Mouse (Mus musculus): ENCODE results near the gene Ift81. TPM values are rescaled to one million over a fixed set of nuclear protein-coding genes. Genes with fewer than 3 reads are reported as not detected.
"Not testable (repeated sequence)": the region's sequence is repeated elsewhere in the genome, so short reads cannot be mapped to it uniquely, and the experiment has no call there.

Ift81 gene
- polyA plus RNA-seq, 1 experiment from 2014 or later = 58.0 TPM

- H3K9me3 ChIP-seq (ENCODE audit: control insufficient read depth, low read length) = not testable (repeated sequence)
Measured at GRCm38 (mm10) chr5:122647952-122648374, 33.6 kb upstream of the Ift81 start.

GRCm38 (mm10) chr5:122647256-122647924 is 33.1 kb upstream of the Ift81 start:
- WGBS = 63% methylated on average over 9 of the region's 9 CpGs
- H3K27ac ChIP-seq (ENCODE audit: low read depth, low read length) = 0 out of 2 replicates have a peak overlapping the region, but pooled peaks have one; percentile 17

More at GRCm38 (mm10) chr5:122647952-122648374, 33.6 kb upstream of the Ift81 start:
- not testable (repeated sequence) for H3K4me3 ChIP-seq (ENCODE audit: low read length); H3K36me3 ChIP-seq (ENCODE audit: control insufficient read depth, insufficient read depth, low read length); H3K9ac ChIP-seq (ENCODE audit: low read depth, low read length); H3K27ac ChIP-seq (ENCODE audit: low read depth, low read length); ATAC-seq; H3K4me2 ChIP-seq (ENCODE audit: low read length); H3K27me3 ChIP-seq (replicated peaks; ENCODE audit: control insufficient read depth, insufficient read depth, low read length); H3K4me1 ChIP-seq (ENCODE audit: control insufficient read depth, insufficient read depth, low read depth, low read length)
- WGBS = 97% methylated on average over 13 of the region's 14 CpGs

GRCm38 (mm10) chr5:122646050-122646449 is 31.7 kb upstream of the Ift81 start:
- no peak overlapping the region for H3K9ac ChIP-seq (ENCODE audit: low read depth, low read length)
- H3K36me3 ChIP-seq (ENCODE audit: control insufficient read depth, insufficient read depth, low read length) = no peaks in the 10 kb centered on the region
- H3K9me3 ChIP-seq (ENCODE audit: control insufficient read depth, low read length) = no peaks in the 10 kb centered on the region
- 87% methylated on average over 11 of the region's 11 CpGs for WGBS
- H3K4me3 ChIP-seq (ENCODE audit: low read length) = no peak overlapping the region
- H3K27me3 ChIP-seq (replicated peaks; ENCODE audit: control insufficient read depth, insufficient read depth, low read length) = no peaks in the 10 kb centered on the region
- no peaks in the 10 kb centered on the region for H3K4me1 ChIP-seq (ENCODE audit: control insufficient read depth, insufficient read depth, low read depth, low read length)
- ATAC-seq = no peak
- no peak overlapping the region for H3K27ac ChIP-seq (ENCODE audit: low read depth, low read length)
- no peak overlapping the region for H3K4me2 ChIP-seq (ENCODE audit: low read length)

More at GRCm38 (mm10) chr5:122647256-122647924, 33.1 kb upstream of the Ift81 start:
- H3K9me3 ChIP-seq (ENCODE audit: control insufficient read depth, low read length) = no peaks in the 10 kb centered on the region
- H3K4me3 ChIP-seq (ENCODE audit: low read length) = no peak overlapping the region
- ATAC-seq = no peak; the same call in 1 of the 2 replicates
- H3K9ac ChIP-seq (ENCODE audit: low read depth, low read length) = no peak overlapping the region
- no peaks in the 10 kb centered on the region for H3K4me1 ChIP-seq (ENCODE audit: control insufficient read depth, insufficient read depth, low read depth, low read length)
- H3K27me3 ChIP-seq (replicated peaks; ENCODE audit: control insufficient read depth, insufficient read depth, low read length) = no peaks in the 10 kb centered on the region
- H3K4me2 ChIP-seq (ENCODE audit: low read length) = no peak overlapping the region
- no peaks in the 10 kb centered on the region for H3K36me3 ChIP-seq (ENCODE audit: control insufficient read depth, insufficient read depth, low read length)

DNA sequence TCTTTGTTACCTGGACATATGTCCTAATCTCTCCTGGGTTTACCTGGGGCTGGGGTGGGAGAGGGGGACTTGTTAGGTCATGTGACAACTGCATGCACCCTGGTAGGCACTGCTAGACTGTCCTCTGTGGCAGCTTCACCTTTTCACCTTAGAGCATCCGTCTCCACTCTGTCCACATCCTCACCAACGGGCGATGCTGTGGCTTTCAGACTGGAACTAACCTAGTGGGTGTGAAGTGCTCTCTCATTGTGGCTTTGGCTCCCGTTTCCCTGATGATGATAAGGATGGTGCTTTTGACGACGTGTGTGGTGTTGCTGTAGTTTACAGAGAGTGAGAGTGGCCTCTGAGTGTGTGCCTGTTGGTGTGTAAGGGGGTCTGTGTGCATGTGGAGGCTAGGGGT is 31.0 kb upstream of the Ift81 start:
- Histone ChIP-seq H3K4me1 (ENCODE audit: control insufficient read depth, insufficient read depth, low read depth, low read length) (no peaks in the 10 kb centered on the region), H3K9ac (ENCODE audit: low read depth, low read length) (no peak overlapping the region), H3K36me3 (ENCODE audit: control insufficient read depth, insufficient read depth, low read length) (no peaks in the 10 kb centered on the region), H3K4me2 (ENCODE audit: low read length) (peak overlapping the region; percentile 25), H3K4me3 (ENCODE audit: low read length) (no peak overlapping the region), H3K27me3 (replicated peaks; ENCODE audit: control insufficient read depth, insufficient read depth, low read length) (no peaks in the 10 kb centered on the region), H3K9me3 (ENCODE audit: control insufficient read depth, low read length) (no peaks in the 10 kb centered on the region), H3K27ac (ENCODE audit: low read depth, low read length) (no peak overlapping the region)
- WGBS = 84% methylated on average over 6 of the region's 6 CpGs
- no peak for ATAC-seq

- Histone ChIP-seq H3K4me2 (ENCODE audit: low read length) (peak overlapping the region; percentile 34), H3K9ac (ENCODE audit: low read depth, low read length) (peak overlapping the region; percentile 47), H3K36me3 (ENCODE audit: control insufficient read depth, insufficient read depth, low read length) (no peaks in the 10 kb centered on the region), H3K27ac (ENCODE audit: low read depth, low read length) (peak overlapping the region; percentile 59), H3K4me3 (ENCODE audit: low read length) (peak overlapping the region; percentile 24), H3K27me3 (replicated peaks; ENCODE audit: control insufficient read depth, insufficient read depth, low read length) (no peaks in the 10 kb centered on the region), H3K4me1 (ENCODE audit: control insufficient read depth, insufficient read depth, low read depth, low read length) (no peaks in the 10 kb centered on the region), H3K9me3 (ENCODE audit: control insufficient read depth, low read length) (no peaks in the 10 kb centered on the region)
- 59% methylated on average over 15 of the region's 15 CpGs for WGBS
- ATAC-seq = no peak
Measured at GRCm38 (mm10) chr5:122644111-122644607, 29.8 kb upstream of the Ift81 start.

DNA sequence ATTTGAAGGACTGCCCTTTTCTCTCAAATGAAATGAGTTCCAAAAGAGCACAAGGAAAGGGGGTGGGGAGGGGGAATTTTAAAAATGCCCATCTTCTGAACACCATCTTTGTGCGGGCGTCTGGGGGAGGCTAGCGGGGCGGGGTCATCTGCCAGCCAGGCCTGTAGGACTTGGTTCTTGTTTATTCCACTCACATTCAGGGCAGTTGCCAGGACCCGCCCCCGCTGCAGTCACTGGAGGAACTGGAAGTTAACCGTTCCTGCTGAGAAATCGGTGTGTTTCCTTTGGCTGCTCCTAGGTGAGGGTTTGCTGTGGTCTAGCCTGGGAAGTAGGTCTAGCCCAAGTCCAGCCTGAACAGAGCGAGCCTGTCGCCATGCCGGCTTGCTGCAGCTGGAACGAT is 29.4 kb upstream of the Ift81 start, which contains the start of gene P2rx7:
P2rx7 (plus strand) TSS at position 211 of the 400 bp plus-strand sequence.
- no peaks in the 10 kb centered on the region for H3K9me3 ChIP-seq (ENCODE audit: control insufficient read depth, low read length)
- H3K9ac ChIP-seq (ENCODE audit: low read depth, low read length) = peak within 1 kb of the TSS; percentile 47
- H3K36me3 ChIP-seq (ENCODE audit: control insufficient read depth, insufficient read depth, low read length) = no peaks in the 10 kb centered on the region
- H3K27me3 ChIP-seq (replicated peaks; ENCODE audit: control insufficient read depth, insufficient read depth, low read length) = no peaks in the 10 kb centered on the region
- 0 out of 2 replicates have a peak, but pooled peaks have one; percentile 71 for ATAC-seq
- H3K4me2 ChIP-seq (ENCODE audit: low read length) = peak within 1 kb of the TSS; percentile 34
- no peaks in the 10 kb centered on the region for H3K4me1 ChIP-seq (ENCODE audit: control insufficient read depth, insufficient read depth, low read depth, low read length)
- peak within 1 kb of the TSS; percentile 59 for H3K27ac ChIP-seq (ENCODE audit: low read depth, low read length)
- H3K4me3 ChIP-seq (ENCODE audit: low read length) = peak within 1 kb of the TSS; percentile 24
- 59% methylated on average over 12 of the region's 12 CpGs for WGBS

DNA sequence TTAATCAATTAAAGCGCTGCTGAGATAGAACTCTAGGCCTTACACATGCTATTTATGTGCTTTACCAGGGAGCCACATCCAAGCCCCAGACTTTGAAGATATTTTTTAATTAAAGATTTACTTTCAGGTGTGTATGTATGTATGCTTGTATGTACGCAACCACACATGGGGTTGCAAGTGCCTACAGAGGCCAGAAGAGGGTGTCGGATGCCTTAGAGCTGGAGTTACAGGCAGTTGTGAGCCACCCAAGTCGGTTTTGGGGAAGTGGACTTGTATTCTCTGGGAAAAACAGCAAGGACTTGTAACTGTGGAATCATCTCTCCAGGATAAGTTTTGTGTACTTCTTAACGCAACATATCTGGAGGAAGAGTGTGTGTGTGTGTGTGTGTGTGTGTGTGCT is 25.7 kb upstream of the Ift81 start:
- no peak overlapping the region for H3K27ac ChIP-seq (ENCODE audit: low read depth, low read length)
- H3K9ac ChIP-seq (ENCODE audit: low read depth, low read length) = no peak overlapping the region
- 83% methylated on average over 5 of the region's 5 CpGs for WGBS
- no peak overlapping the region for H3K4me3 ChIP-seq (ENCODE audit: low read length)
- no peak overlapping the region for H3K4me2 ChIP-seq (ENCODE audit: low read length)
- H3K4me1 ChIP-seq (ENCODE audit: control insufficient read depth, insufficient read depth, low read depth, low read length) = no peaks in the 10 kb centered on the region
- H3K27me3 ChIP-seq (replicated peaks; ENCODE audit: control insufficient read depth, insufficient read depth, low read length) = no peaks in the 10 kb centered on the region
- no peaks in the 10 kb centered on the region for H3K36me3 ChIP-seq (ENCODE audit: control insufficient read depth, insufficient read depth, low read length)
- H3K9me3 ChIP-seq (ENCODE audit: control insufficient read depth, low read length) = no peaks in the 10 kb centered on the region
- no peak for ATAC-seq

GRCm38 (mm10) chr5:122639517-122639916 is 25.2 kb upstream of the Ift81 start:
- H3K27me3 ChIP-seq (replicated peaks; ENCODE audit: control insufficient read depth, insufficient read depth, low read length) = no peaks in the 10 kb centered on the region
- no peak overlapping the region for H3K4me3 ChIP-seq (ENCODE audit: low read length)
- no peaks in the 10 kb centered on the region for H3K9me3 ChIP-seq (ENCODE audit: control insufficient read depth, low read length)
- no peak overlapping the region for H3K4me2 ChIP-seq (ENCODE audit: low read length)
- 97% methylated on average over 4 of the region's 4 CpGs for whole genome bisulfite sequencing
- no peaks in the 10 kb centered on the region for H3K36me3 ChIP-seq (ENCODE audit: control insufficient read depth, insufficient read depth, low read length)
- H3K4me1 ChIP-seq (ENCODE audit: control insufficient read depth, insufficient read depth, low read depth, low read length) = no peaks in the 10 kb centered on the region
- ATAC-seq = no peak
- H3K9ac ChIP-seq (ENCODE audit: low read depth, low read length) = no peak overlapping the region
- no peak overlapping the region for H3K27ac ChIP-seq (ENCODE audit: low read depth, low read length)

DNA sequence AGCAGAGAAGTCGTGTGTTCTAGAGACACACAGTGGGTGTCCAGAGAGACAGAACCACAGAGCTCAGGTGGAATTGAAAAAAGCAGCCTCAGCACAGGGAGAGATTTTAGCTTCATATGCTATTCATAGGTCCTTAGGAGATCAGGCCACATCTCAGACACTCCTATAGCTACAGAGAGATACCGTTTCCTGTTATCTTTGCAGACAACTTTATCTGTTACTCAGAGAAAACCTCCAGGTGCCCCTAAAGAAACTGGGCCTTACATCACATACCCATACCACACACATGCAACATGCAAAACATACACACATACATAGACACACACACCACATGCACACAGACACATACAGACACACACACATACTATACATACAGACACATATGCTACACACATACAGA is 24.0 kb upstream of the Ift81 start:
- ATAC-seq = no peak
- H3K36me3 ChIP-seq (ENCODE audit: control insufficient read depth, insufficient read depth, low read length) = no peaks in the 10 kb centered on the region
- H3K9me3 ChIP-seq (ENCODE audit: control insufficient read depth, low read length) = no peaks in the 10 kb centered on the region
- no peaks in the 10 kb centered on the region for H3K4me1 ChIP-seq (ENCODE audit: control insufficient read depth, insufficient read depth, low read depth, low read length)
- WGBS = 78% methylated on average over 2 of the region's 2 CpGs
- H3K4me3 ChIP-seq (ENCODE audit: low read length) = no peak overlapping the region
- H3K27me3 ChIP-seq (replicated peaks; ENCODE audit: control insufficient read depth, insufficient read depth, low read length) = no peaks in the 10 kb centered on the region
- H3K4me2 ChIP-seq (ENCODE audit: low read length) = no peak overlapping the region
- H3K9ac ChIP-seq (ENCODE audit: low read depth, low read length) = no peak overlapping the region
- H3K27ac ChIP-seq (ENCODE audit: low read depth, low read length) = no peak overlapping the region
